Mouse (Mus musculus) spleen, adult 2 months (tissue): ENCODE measurements around the gene Sema4d. TPM values are rescaled to one million over a fixed set of nuclear protein-coding genes. Genes with fewer than 3 reads are reported as not detected.
"Not testable (repeated sequence)": the region's sequence is repeated elsewhere in the genome, so short reads cannot be mapped to it uniquely, and the experiment has no call there.

Experiments
- DNase-seq, 2 experiments: peaks; one replicate each; pipeline versions ENCODE4 v3.0.0 to v3.0.0-alpha.2; 2012 to 2021; ENCODE audit warnings: low spot score in 2 of 2, low read depth in 1 of 2
- H3K27ac ChIP-seq: fragments of 200-500 bp; 2 replicates; pipeline ENCODE4 v1.5.1; 2012; ENCODE audit warnings: low read length, inconsistent platforms; ENCODE audit not compliant: insufficient read depth
- H3K27me3 ChIP-seq: fragments of 200-500 bp; 2 replicates; pipeline ENCODE4 v1.6.1; 2012; ENCODE audit warnings: mild to moderate bottlenecking, moderate library complexity, low read length, inconsistent platforms; ENCODE audit not compliant: control insufficient read depth, insufficient read depth
- H3K36me3 ChIP-seq: fragments of 200-500 bp; 2 replicates; pipeline ENCODE4 v1.6.1; 2012; ENCODE audit warnings: mild to moderate bottlenecking, low read length, inconsistent platforms; ENCODE audit not compliant: control insufficient read depth, insufficient read depth
- H3K4me1 ChIP-seq: fragments of 200-500 bp; 2 replicates; pipeline ENCODE4 v1.6.1; 2011; ENCODE audit warnings: inconsistent platforms; ENCODE audit not compliant: control insufficient read depth, insufficient read depth, insufficient read length
- H3K4me3 ChIP-seq: fragments of 200-500 bp; 2 replicates; pipeline ENCODE4 v1.5.1; 2011; ENCODE audit warnings: mild to moderate bottlenecking, inconsistent platforms; ENCODE audit not compliant: insufficient read depth, insufficient read length; ENCODE audit errors: extremely low read depth
- CTCF ChIP-seq: fragments of 200-500 bp; IDR thresholded peaks from 2 replicates; pipeline ENCODE4 v1.5.1; 2011; ENCODE audit warnings: mild to moderate bottlenecking, inconsistent platforms; ENCODE audit not compliant: insufficient read depth, insufficient read length, insufficient replicate concordance; ENCODE audit errors: extremely low read depth
- POLR2A ChIP-seq: fragments of 200-500 bp; IDR thresholded peaks from 2 replicates; pipeline ENCODE4 v1.6.1; 2011; ENCODE audit warnings: low read depth, low read length, inconsistent platforms
- WGBS: fragments of 180-500 bp; shearing (Covaris S2); methylation state at CpG from one replicate; pipeline ENCODE4 v1.1.7; 2018; 5-methylcytosine and 5-hydroxymethylcytosine counted together
- polyA plus RNA-seq: library from polyadenylated mRNA; depleted of rRNA; stranded (reverse); fragments of >200 nt; gene quantifications from 2 replicates; pipeline ENCODE4 v1.2.3, GENCODE M21; 2012

Sema4d gene
- polyA plus RNA-seq, 1 experiment = 77.0 TPM

DNA sequence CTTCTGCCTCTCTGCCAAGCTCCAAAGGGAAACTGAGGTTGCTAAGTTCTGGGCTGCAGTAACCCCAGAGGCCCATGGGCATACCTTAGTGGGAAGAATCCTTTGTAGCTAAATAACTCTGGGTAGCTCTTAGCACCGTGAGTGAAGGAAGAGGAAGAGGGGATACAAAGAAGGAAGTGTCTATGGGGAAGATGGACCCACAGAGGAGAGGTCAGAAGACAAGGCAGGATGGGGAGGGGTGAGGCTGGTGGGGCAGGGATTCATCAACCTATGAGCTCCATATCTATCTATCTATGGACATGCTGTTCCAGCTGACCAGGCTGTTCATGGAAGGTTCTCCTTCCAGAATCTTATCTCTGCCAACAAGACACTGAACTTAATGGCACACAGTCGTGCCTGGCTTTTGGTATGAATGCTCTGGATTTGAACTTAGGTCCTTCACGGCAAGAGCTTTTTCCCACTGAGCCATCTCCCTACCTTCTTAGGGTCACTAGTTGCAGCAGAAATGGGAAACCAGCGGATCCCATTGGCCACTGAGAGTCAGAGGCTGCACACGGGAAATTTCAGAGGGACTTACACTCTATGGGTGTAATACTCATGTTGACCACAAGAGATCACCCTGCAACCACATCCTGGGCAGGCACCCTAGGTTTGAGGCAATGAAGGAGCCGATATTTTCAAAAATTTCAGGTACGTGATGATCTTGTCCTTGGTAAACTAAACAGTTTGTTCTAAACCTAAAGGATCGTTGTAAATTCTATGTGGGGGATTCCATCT lies 45.9 kb upstream of the Sema4d start:
- Histone ChIP-seq H3K27ac (no peak overlapping the region), H3K4me3 (no peak overlapping the region), H3K27me3 (no peaks in the 10 kb centered on the region), H3K4me1 (peaks cover 6% of the 10 kb centered on the region; the same call in 1 of the 2 replicates), H3K36me3 (no peaks in the 10 kb centered on the region)
- peak in 1 of 2 experiments; percentile 29 for DNase-seq
- WGBS = 6% methylated on average over 8 of the region's 8 CpGs
- TF ChIP-seq POLR2A = no peak
- TF ChIP-seq CTCF = peak; percentile 79; the same call in 1 of the 2 replicates

DNA sequence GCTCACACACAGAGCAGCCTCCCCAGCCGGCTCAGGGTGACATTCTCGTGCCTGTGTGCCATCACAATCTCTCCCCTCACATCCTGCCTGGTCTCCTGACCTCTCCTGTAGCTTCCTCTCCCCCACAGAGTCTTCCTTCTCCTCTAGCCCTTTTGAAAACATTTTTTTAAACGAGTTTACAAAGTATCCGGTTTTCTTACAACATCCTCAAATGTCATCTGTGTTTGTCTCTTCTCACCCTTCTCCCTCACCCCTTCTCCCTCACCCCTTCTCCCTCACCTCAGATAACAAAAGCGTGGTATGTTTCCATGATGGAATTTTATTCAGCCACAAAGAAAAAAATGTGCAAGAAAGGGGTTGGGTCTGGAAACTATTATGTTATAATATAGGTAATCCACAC lies 43.9 kb upstream of the Sema4d start:
- WGBS = 12% methylated on average over 5 of the region's 5 CpGs
- Histone ChIP-seq H3K27ac (no peak overlapping the region), H3K36me3 (no peaks in the 10 kb centered on the region), H3K4me3 (no peak overlapping the region), H3K27me3 (no peaks in the 10 kb centered on the region), H3K4me1 (no peaks in the 10 kb centered on the region)
- TF ChIP-seq CTCF = no peak
- TF ChIP-seq POLR2A = no peak
- no peak for DNase-seq

DNA sequence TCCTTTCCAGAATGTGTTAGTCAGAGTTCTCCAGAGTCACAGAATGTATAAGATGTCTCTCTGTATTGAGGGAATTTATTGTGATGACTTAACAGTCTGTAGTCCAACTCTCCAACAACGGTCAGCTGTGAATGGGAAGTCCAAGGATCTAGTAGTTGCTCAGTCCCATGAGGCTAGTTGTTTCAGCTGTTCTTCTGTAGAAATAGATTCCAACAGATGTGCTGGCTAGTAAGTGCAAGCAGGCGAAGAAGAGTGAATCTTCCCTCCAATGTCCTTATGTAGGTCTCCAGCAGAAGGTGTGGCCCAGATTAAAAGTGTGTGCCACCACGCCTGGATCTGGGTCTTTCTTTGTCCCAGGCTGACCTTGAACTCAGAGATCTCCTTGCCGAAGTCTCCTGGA lies 41.7 kb upstream of the Sema4d start:
- H3K27me3 ChIP-seq, H3K4me1 ChIP-seq, H3K27ac ChIP-seq, H3K4me3 ChIP-seq, DNase-seq, H3K36me3 ChIP-seq: not testable (repeated sequence)
- WGBS = 87% methylated on average over 4 of the region's 4 CpGs

DNA sequence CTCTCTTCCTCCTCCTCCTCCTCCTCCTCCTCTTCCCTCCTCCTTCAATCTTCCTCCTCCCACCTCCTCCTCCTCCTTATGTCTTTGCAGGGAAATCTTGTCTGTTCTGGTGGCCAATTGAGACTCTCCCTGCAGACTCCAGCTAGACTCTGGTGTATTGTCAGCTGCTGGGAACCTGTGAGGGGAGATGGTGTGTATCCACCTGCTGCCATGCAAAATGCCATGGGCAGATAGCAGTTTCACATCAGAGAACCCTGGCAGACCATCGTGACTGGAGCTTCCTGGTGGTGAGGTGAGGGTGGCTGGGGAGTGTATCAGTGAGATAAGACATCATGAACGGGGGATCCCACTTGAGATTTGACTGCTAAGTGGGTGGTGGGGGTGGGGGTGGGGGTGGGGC lies 41.0 kb upstream of the Sema4d start:
- no peak for DNase-seq
- H3K27me3 ChIP-seq = no peaks in the 10 kb centered on the region
- H3K36me3 ChIP-seq = no peaks in the 10 kb centered on the region
- H3K4me3 ChIP-seq = no peak overlapping the region
- TF ChIP-seq CTCF = no peak
- no peak for TF ChIP-seq POLR2A
- H3K27ac ChIP-seq = no peak overlapping the region
- no peaks in the 10 kb centered on the region for H3K4me1 ChIP-seq
- 49% methylated on average over 2 of the region's 2 CpGs for WGBS

DNA sequence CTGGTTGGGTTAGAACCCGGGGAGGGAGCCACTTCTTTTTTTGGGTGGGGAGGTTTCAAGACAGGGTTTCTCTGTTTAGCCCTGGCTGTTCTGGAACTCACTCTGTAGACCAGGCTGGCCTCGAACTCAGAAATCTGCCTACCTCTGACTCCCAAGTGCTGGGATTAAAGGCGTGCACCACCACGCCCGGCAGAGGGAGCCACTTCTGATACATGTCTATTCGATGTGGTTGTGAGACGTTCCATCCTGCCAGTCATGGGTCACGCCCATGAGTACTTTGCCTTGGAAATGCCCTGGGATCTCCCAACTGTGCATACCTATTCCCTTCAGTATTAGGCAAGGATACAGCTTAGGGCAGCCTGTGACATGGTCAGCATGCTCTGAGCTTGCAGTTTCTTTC lies 40.5 kb upstream of the Sema4d start:
- H3K27ac ChIP-seq, H3K36me3 ChIP-seq, H3K4me1 ChIP-seq, DNase-seq, H3K27me3 ChIP-seq, H3K4me3 ChIP-seq: not testable (repeated sequence)
- WGBS = 63% methylated on average over 8 of the region's 8 CpGs

DNA sequence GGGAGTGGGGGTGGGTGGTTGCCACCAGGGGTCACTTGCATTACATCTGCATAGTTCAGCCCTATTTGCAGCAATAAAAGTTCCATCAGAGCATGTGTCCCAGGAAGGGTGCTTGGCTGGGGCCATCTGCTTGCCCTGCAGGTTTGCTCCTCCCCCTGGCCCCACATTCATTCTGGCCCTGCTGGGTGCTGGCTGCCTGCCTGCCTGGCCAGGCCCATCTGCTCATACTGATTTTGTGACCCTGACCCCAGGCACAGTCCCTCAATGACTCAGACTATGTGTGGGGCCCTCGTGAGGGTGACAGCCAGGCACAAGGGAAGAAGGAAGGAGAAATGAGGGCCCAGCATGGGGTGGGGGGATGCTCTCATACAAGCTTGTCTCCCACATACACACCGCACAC lies 40.1 kb upstream of the Sema4d start:
- no peak for TF ChIP-seq CTCF
- TF ChIP-seq POLR2A = no peak
- Histone ChIP-seq H3K4me1 (no peaks in the 10 kb centered on the region), H3K4me3 (no peak overlapping the region), H3K36me3 (no peaks in the 10 kb centered on the region), H3K27me3 (no peaks in the 10 kb centered on the region), H3K27ac (no peak overlapping the region)
- 67% methylated on average over 2 of the region's 2 CpGs for WGBS
- no peak for DNase-seq

DNA sequence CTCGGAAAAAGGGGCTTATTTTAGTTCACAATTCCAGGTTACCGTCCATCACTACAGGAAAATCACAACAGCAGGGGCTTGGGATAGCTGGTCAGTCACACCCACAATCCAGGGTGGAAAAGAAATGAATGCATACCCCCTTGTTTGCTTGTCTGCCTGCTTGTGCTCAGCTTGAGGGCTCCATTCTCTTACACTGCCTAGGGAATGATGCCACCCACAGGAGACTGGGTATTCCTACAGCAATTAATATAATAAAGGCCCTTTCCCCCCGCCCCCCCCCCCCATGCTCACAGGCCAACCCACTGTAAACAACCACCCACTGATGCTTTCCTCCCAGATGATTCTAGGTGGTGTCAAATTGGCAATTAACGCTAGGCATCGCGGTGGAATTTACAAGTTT lies 38.9 kb upstream of the Sema4d start:
- H3K4me1 ChIP-seq = no peaks in the 10 kb centered on the region
- 90% methylated on average over 6 of the region's 6 CpGs for WGBS
- H3K27ac ChIP-seq = no peak overlapping the region
- no peak for TF ChIP-seq POLR2A
- no peak for TF ChIP-seq CTCF
- H3K4me3 ChIP-seq = no peak overlapping the region
- H3K36me3 ChIP-seq = no peaks in the 10 kb centered on the region
- no peaks in the 10 kb centered on the region for H3K27me3 ChIP-seq
- DNase-seq = no peak
